Mouse (Mus musculus): Measurements from ENCODE around the gene Apool. TPM values are rescaled to one million over a fixed set of nuclear protein-coding genes. Genes with fewer than 3 reads are reported as not detected.

The Apool gene
- polyA plus RNA-seq (2012; fragmentation: generic; extraction: Trizol), result 16.3 TPM

- Histone ChIP-seq H3K27me3 (ENCODE audit: control insufficient read depth, insufficient read depth, insufficient read length) (no peaks in the 10 kb centered on the region), H3K4me2 (ENCODE audit: low read depth) (peak within 1 kb of the TSS; percentile 70), H3K79me2 (ENCODE audit: control insufficient read depth, insufficient read depth) (no peaks in the 10 kb centered on the region), H3K4me3 (peak within 1 kb of the TSS; percentile 39), H3K36me3 (ENCODE audit: control insufficient read depth, insufficient read depth) (no peaks in the 10 kb centered on the region), H3ac (ENCODE audit: control insufficient read depth, insufficient read length) (no peak within 1 kb of the TSS)
- peak; percentile 46 for TF ChIP-seq E2F4 (IDR thresholded peaks at IDR 0.05; ENCODE audit: insufficient read depth)
- peak; percentile 34 for TF ChIP-seq POLR2AphosphoS2 (IDR thresholded peaks at IDR 0.05; ENCODE audit: insufficient read length, low read depth)
- TF ChIP-seq MYOG (IDR thresholded peaks at IDR 0.05; ENCODE audit: control insufficient read depth in 1 of 3, insufficient read depth in 1 of 3, insufficient read length in 2 of 3, low read depth in 2 of 3), result no peak
- TF ChIP-seq POLR2A (IDR thresholded peaks at IDR 0.05; ENCODE audit: insufficient read length, low read depth), result peak; percentile 44
Observed at GRCm38 (mm10) chrX:112310804-112311530, at the start of gene Apool. Gene Apool (plus strand): TSS chrX:112311334.

GRCm38 (mm10) chrX:112273550-112273949 lies 37.6 kb upstream of the Apool start:
- Histone ChIP-seq H3K4me3 (no peak overlapping the region), H3K36me3 (ENCODE audit: control insufficient read depth, insufficient read depth) (no peaks in the 10 kb centered on the region), H3K27me3 (ENCODE audit: control insufficient read depth, insufficient read depth, insufficient read length) (no peaks in the 10 kb centered on the region), H3K79me2 (ENCODE audit: control insufficient read depth, insufficient read depth) (no peaks in the 10 kb centered on the region), H3ac (ENCODE audit: control insufficient read depth, insufficient read length) (no peak overlapping the region), H3K4me2 (ENCODE audit: low read depth) (no peak overlapping the region)
- no peak for TF ChIP-seq POLR2A (IDR thresholded peaks at IDR 0.05; ENCODE audit: insufficient read length, low read depth)
- TF ChIP-seq USF1 (IDR thresholded peaks at IDR 0.05; ENCODE audit: low read depth), result no peak
- TF ChIP-seq SRF (IDR thresholded peaks at IDR 0.05; ENCODE audit: control insufficient read depth, insufficient read length, low read depth), result no peak

- no peaks in the 10 kb centered on the region for H3K79me2 ChIP-seq (ENCODE audit: control insufficient read depth, insufficient read depth)
- peak overlapping the region; percentile 39 for H3K4me3 ChIP-seq
- no peak overlapping the region for H3ac ChIP-seq (ENCODE audit: control insufficient read depth, insufficient read length)
- no peaks in the 10 kb centered on the region for H3K36me3 ChIP-seq (ENCODE audit: control insufficient read depth, insufficient read depth)
- TF ChIP-seq POLR2AphosphoS2 (IDR thresholded peaks at IDR 0.05; ENCODE audit: insufficient read length, low read depth) (no peak), POLR2A (IDR thresholded peaks at IDR 0.05; ENCODE audit: insufficient read length, low read depth) (no peak), E2F4 (IDR thresholded peaks at IDR 0.05; ENCODE audit: insufficient read depth) (no peak), MAX (IDR thresholded peaks at IDR 0.05; ENCODE audit: low read depth) (no peak)
- peak overlapping the region; percentile 70 for H3K4me2 ChIP-seq (ENCODE audit: low read depth)
- no peaks in the 10 kb centered on the region for H3K27me3 ChIP-seq (ENCODE audit: control insufficient read depth, insufficient read depth, insufficient read length)
Observed at GRCm38 (mm10) chrX:112311531-112311887, 375 bp downstream of the Apool start.

- H3K27me3 ChIP-seq (ENCODE audit: control insufficient read depth, insufficient read depth, insufficient read length), result no peaks in the 10 kb centered on the region
Observed at GRCm38 (mm10) chrX:112312094-112312493, 960 bp downstream of the Apool start.

GRCm38 (mm10) chrX:112320273-112320672 lies 9.1 kb downstream of the Apool start:
- TF ChIP-seq CEBPB (IDR thresholded peaks at IDR 0.05; ENCODE audit: insufficient read depth, poor library complexity, severe bottlenecking) (no peak), TCF3 (IDR thresholded peaks at IDR 0.05; ENCODE audit: insufficient read length, low read depth) (no peak), MYOG (IDR thresholded peaks at IDR 0.05; ENCODE audit: control insufficient read depth in 1 of 3, insufficient read depth in 1 of 3, insufficient read length in 2 of 3, low read depth in 2 of 3) (no peak), POLR2A (IDR thresholded peaks at IDR 0.05; ENCODE audit: insufficient read length, low read depth) (no peak), TCF12 (IDR thresholded peaks at IDR 0.05; ENCODE audit: insufficient read depth, poor library complexity, severe bottlenecking) (no peak), E2F4 (IDR thresholded peaks at IDR 0.05; ENCODE audit: insufficient read depth) (no peak)
- H3K27me3 ChIP-seq (ENCODE audit: control insufficient read depth, insufficient read depth, insufficient read length), result no peaks in the 10 kb centered on the region
- H3K36me3 ChIP-seq (ENCODE audit: control insufficient read depth, insufficient read depth), result no peaks in the 10 kb centered on the region
- no peak overlapping the region for H3ac ChIP-seq (ENCODE audit: control insufficient read depth, insufficient read length)
- H3K4me3 ChIP-seq, result no peak overlapping the region
- no peaks in the 10 kb centered on the region for H3K79me2 ChIP-seq (ENCODE audit: control insufficient read depth, insufficient read depth)
- no peak overlapping the region for H3K4me2 ChIP-seq (ENCODE audit: low read depth)

More at GRCm38 (mm10) chrX:112312094-112312493, 960 bp downstream of the Apool start:
- TF ChIP-seq REST (IDR thresholded peaks at IDR 0.05; ENCODE audit: insufficient read depth, insufficient read length), result no peak
- no peak for TF ChIP-seq POLR2AphosphoS2 (IDR thresholded peaks at IDR 0.05; ENCODE audit: insufficient read length, low read depth)
- no peak for TF ChIP-seq TCF12 (IDR thresholded peaks at IDR 0.05; ENCODE audit: insufficient read depth, poor library complexity, severe bottlenecking)
- TF ChIP-seq E2F4 (IDR thresholded peaks at IDR 0.05; ENCODE audit: insufficient read depth), result no peak
- TF ChIP-seq MAX (IDR thresholded peaks at IDR 0.05; ENCODE audit: low read depth), result no peak
- TF ChIP-seq TCF3 (IDR thresholded peaks at IDR 0.05; ENCODE audit: insufficient read length, low read depth), result no peak
- no peak for TF ChIP-seq MYOG (IDR thresholded peaks at IDR 0.05; ENCODE audit: control insufficient read depth in 1 of 3, insufficient read depth in 1 of 3, insufficient read length in 2 of 3, low read depth in 2 of 3)
- TF ChIP-seq MYOD1 (IDR thresholded peaks at IDR 0.05; ENCODE audit: control insufficient read depth in 1 of 3, insufficient read length in 2 of 3, low read depth in 2 of 3), result no peak
- no peak for TF ChIP-seq SRF (IDR thresholded peaks at IDR 0.05; ENCODE audit: control insufficient read depth, insufficient read length, low read depth)
- no peak for TF ChIP-seq POLR2A (IDR thresholded peaks at IDR 0.05; ENCODE audit: insufficient read length, low read depth)
- no peak for TF ChIP-seq USF1 (IDR thresholded peaks at IDR 0.05; ENCODE audit: low read depth)
- no peak for TF ChIP-seq CEBPB (IDR thresholded peaks at IDR 0.05; ENCODE audit: insufficient read depth, poor library complexity, severe bottlenecking)
- H3ac ChIP-seq (ENCODE audit: control insufficient read depth, insufficient read length), result no peak overlapping the region
- H3K79me2 ChIP-seq (ENCODE audit: control insufficient read depth, insufficient read depth), result no peaks in the 10 kb centered on the region
- peak overlapping the region; percentile 39 for H3K4me3 ChIP-seq
- no peaks in the 10 kb centered on the region for H3K36me3 ChIP-seq (ENCODE audit: control insufficient read depth, insufficient read depth)
- peak overlapping the region; percentile 70 for H3K4me2 ChIP-seq (ENCODE audit: low read depth)

All from myocyte (in vitro differentiated cells).